Mouse (Mus musculus) G1E (cell line): ENCODE results near the gene Clec1a. TPM values are rescaled to one million over a fixed set of nuclear protein-coding genes. Genes with fewer than 3 reads are reported as not detected.

Source experiments
- ATAC-seq: 2 replicates; pipeline ENCODE4 v1.8.0; 2016; ENCODE audit warnings: mild to moderate bottlenecking; ENCODE audit not compliant: insufficient number of reproducible peaks, poor library complexity, low FRiP score, severe bottlenecking; ENCODE audit errors: extremely low read depth
- DNase-seq: peaks from one replicate; pipeline ENCODE4 v3.0.0; 2012; ENCODE audit warnings: low spot score
- H3K27me3 ChIP-seq: 2 replicates; pipeline ENCODE4 v1.6.1; 2012; ENCODE audit warnings: mild to moderate bottlenecking, low read length, inconsistent platforms; ENCODE audit not compliant: insufficient read depth
- H3K36me3 ChIP-seq: replicated peaks from 2 replicates; pipeline ENCODE3; 2012; ENCODE audit warnings: mild to moderate bottlenecking, inconsistent platforms
- H3K4me1 ChIP-seq: 2 replicates; pipeline ENCODE4 v1.6.1; 2012; ENCODE audit warnings: low read depth, low read length, inconsistent platforms, mixed read lengths; ENCODE audit not compliant: insufficient read depth
- H3K4me3 ChIP-seq: 2 replicates; pipeline ENCODE4 v1.5.1; 2012; ENCODE audit warnings: low read depth, mild to moderate bottlenecking, inconsistent platforms, low read length, moderate library complexity, mixed read lengths
- H3K9me3 ChIP-seq: replicated peaks from 2 replicates; pipeline ENCODE4 v1.6.1; 2012; ENCODE audit warnings: inconsistent platforms
- CTCF ChIP-seq: IDR thresholded peaks from 2 replicates; pipeline ENCODE4 v1.5.1; 2012; ENCODE audit warnings: low read depth, low read length, inconsistent platforms, mixed read lengths
- GATA1 ChIP-seq: IDR thresholded peaks from 2 replicates; pipeline ENCODE4 v1.6.1; 2012; ENCODE audit warnings: borderline replicate concordance, low read length, inconsistent platforms, mixed read lengths
- GATA2 ChIP-seq: IDR thresholded peaks from 2 replicates; pipeline ENCODE4 v1.6.1; 2012; ENCODE audit warnings: low read depth, low read length, inconsistent platforms, borderline replicate concordance
- POLR2AphosphoS5 ChIP-seq: IDR thresholded peaks from 2 replicates; pipeline ENCODE4 v1.6.1; 2012; ENCODE audit warnings: low read depth, low read length, inconsistent platforms; ENCODE audit not compliant: insufficient replicate concordance
- TAL1 ChIP-seq: conservative IDR thresholded peaks from 2 replicates; pipeline ENCODE4 v1.6.1; 2012; ENCODE audit warnings: low read depth, low read length, inconsistent platforms, mixed read lengths
- polyA plus RNA-seq: library from polyadenylated mRNA; stranded (reverse); fragments of >175 nt; gene quantifications from 2 replicates; pipeline ENCODE4 v1.2.3, GENCODE M21; 2012
- total RNA-seq, 2 experiments: library from RNA; stranded (forward) in 1 of 2; stranded (reverse) in 1 of 2; fragments of 200-1000 nt in 1 of 2; fragments of >200 nt in 1 of 2; fragmentation: Nextera tagmentation in 1 of 2; gene quantifications; 2 replicates each; pipeline ENCODE4 v1.2.3; 2014 to 2017

Clec1a gene
- total and polyA plus RNA-seq, 3 experiments, result 0.05 TPM; not detected in 2

GRCm38 (mm10) chr6:129374937-129375471, 76.8 kb downstream of the Clec1a start:
- no peaks in the 10 kb centered on the region for H3K9me3 ChIP-seq
- H3K36me3 ChIP-seq, result no peaks in the 10 kb centered on the region
- H3K4me3 ChIP-seq, result no peak overlapping the region
- no peaks in the 10 kb centered on the region for H3K4me1 ChIP-seq
- no peak for ATAC-seq
- TF ChIP-seq GATA2 (no peak), GATA1 (no peak), POLR2AphosphoS5 (no peak), CTCF (no peak), TAL1 (no peak)
- DNase-seq, result no peak
- H3K27me3 ChIP-seq, result no peaks in the 10 kb centered on the region

Other genes starting within 250 kb of the Clec1a start
- gene Cd69, start 176.6 kb downstream of the Clec1a start, total RNA-seq (2014; fragmentation: Nextera tagmentation), result not detected in 2 replicates
- gene Cd69, start 176.6 kb downstream of the Clec1a start, total RNA-seq (2017), result 0.12 TPM in 1 of 2 replicates, not detected in the other
- not detected in 2 replicates for gene Cd69, start 176.6 kb downstream of the Clec1a start, polyA plus RNA-seq
- gene 4922502D21Rik, start 120.2 kb downstream of the Clec1a start, total RNA-seq (2014; fragmentation: Nextera tagmentation), result not detected in 2 replicates
- gene 4922502D21Rik, start 120.2 kb downstream of the Clec1a start, total RNA-seq (2017), result not detected in 2 replicates
- gene 4922502D21Rik, start 120.2 kb downstream of the Clec1a start, polyA plus RNA-seq, result not detected in 2 replicates
- gene Clec12a, start 109.3 kb downstream of the Clec1a start, total RNA-seq (2014; fragmentation: Nextera tagmentation), result not detected in 2 replicates
- gene Clec12a, start 109.3 kb downstream of the Clec1a start, total RNA-seq (2017), result 0.11 and 0.17 TPM in 2 replicates
- gene Clec12a, start 109.3 kb downstream of the Clec1a start, polyA plus RNA-seq, result not detected in 2 replicates
- not detected in 2 replicates for gene Clec12b, start 66.1 kb downstream of the Clec1a start, total RNA-seq (2014; fragmentation: Nextera tagmentation)
- gene Clec12b, start 66.1 kb downstream of the Clec1a start, total RNA-seq (2017), result 0.11 TPM in 1 of 2 replicates, not detected in the other
- gene Clec12b, start 66.1 kb downstream of the Clec1a start, polyA plus RNA-seq, result not detected in 2 replicates
- not detected in 2 replicates for gene Clec1b, start 54.7 kb downstream of the Clec1a start, total RNA-seq (2014; fragmentation: Nextera tagmentation)
- 0.22 TPM in 1 of 2 replicates, not detected in the other for gene Clec1b, start 54.7 kb downstream of the Clec1a start, total RNA-seq (2017)
- gene Clec1b, start 54.7 kb downstream of the Clec1a start, polyA plus RNA-seq, result not detected in 2 replicates
- gene Clec9a, start 43.1 kb downstream of the Clec1a start, total RNA-seq (2014; fragmentation: Nextera tagmentation), result not detected in 2 replicates
- gene Clec9a, start 43.1 kb downstream of the Clec1a start, total RNA-seq (2017), result 0.06 and 0.11 TPM in 2 replicates
- not detected in 2 replicates for gene Clec9a, start 43.1 kb downstream of the Clec1a start, polyA plus RNA-seq
- not detected in 2 replicates for gene Olr1, start 55.2 kb upstream of the Clec1a start, total RNA-seq (2014; fragmentation: Nextera tagmentation)
- 0.58 and 1.4 TPM in 2 replicates for gene Olr1, start 55.2 kb upstream of the Clec1a start, total RNA-seq (2017)
- gene Olr1, start 55.2 kb upstream of the Clec1a start, polyA plus RNA-seq, result not detected in 2 replicates
- not detected in 2 replicates for gene Tmem52b, start 60.6 kb upstream of the Clec1a start, total RNA-seq (2014; fragmentation: Nextera tagmentation)
- 0.05 and 0.12 TPM in 2 replicates for gene Tmem52b, start 60.6 kb upstream of the Clec1a start, total RNA-seq (2017)
- gene Tmem52b, start 60.6 kb upstream of the Clec1a start, polyA plus RNA-seq, result not detected in 2 replicates
- 13.0 and 17.6 TPM in 2 replicates for gene Gabarapl1, start 81.2 kb upstream of the Clec1a start, total RNA-seq (2014; fragmentation: Nextera tagmentation)
- 51.7 and 67.0 TPM in 2 replicates for gene Gabarapl1, start 81.2 kb upstream of the Clec1a start, total RNA-seq (2017)
- gene Gabarapl1, start 81.2 kb upstream of the Clec1a start, polyA plus RNA-seq, result 51.5 and 55.4 TPM in 2 replicates
- not detected in 2 replicates for gene Klre1, start 125.9 kb upstream of the Clec1a start, total RNA-seq (2014; fragmentation: Nextera tagmentation)
- 0.12 and 0.16 TPM in 2 replicates for gene Klre1, start 125.9 kb upstream of the Clec1a start, total RNA-seq (2017)
- gene Klre1, start 125.9 kb upstream of the Clec1a start, polyA plus RNA-seq, result not detected in 2 replicates
- not detected in 2 replicates for gene Klrd1, start 139.8 kb upstream of the Clec1a start, total RNA-seq (2014; fragmentation: Nextera tagmentation)
- not detected in 2 replicates for gene Klrd1, start 139.8 kb upstream of the Clec1a start, total RNA-seq (2017)
- not detected in 2 replicates for gene Klrd1, start 139.8 kb upstream of the Clec1a start, polyA plus RNA-seq
- not detected in 2 replicates for gene Klrk1, start 171.9 kb upstream of the Clec1a start, total RNA-seq (2014; fragmentation: Nextera tagmentation)
- gene Klrk1, start 171.9 kb upstream of the Clec1a start, total RNA-seq (2017), result 0.12 and 0.38 TPM in 2 replicates
- not detected in 2 replicates for gene Klrk1, start 171.9 kb upstream of the Clec1a start, polyA plus RNA-seq
- not detected in 2 replicates for gene Klrc3, start 191.3 kb upstream of the Clec1a start, total RNA-seq (2014; fragmentation: Nextera tagmentation)
- gene Klrc3, start 191.3 kb upstream of the Clec1a start, total RNA-seq (2017), result 0.27 TPM in 1 of 2 replicates, not detected in the other
- gene Klrc3, start 191.3 kb upstream of the Clec1a start, polyA plus RNA-seq, result not detected in 2 replicates
- gene Klrc2, start 208.7 kb upstream of the Clec1a start, total RNA-seq (2014; fragmentation: Nextera tagmentation), result not detected in 2 replicates
- gene Klrc2, start 208.7 kb upstream of the Clec1a start, total RNA-seq (2017), result 0.11 and 0.29 TPM in 2 replicates
- not detected in 2 replicates for gene Klrc2, start 208.7 kb upstream of the Clec1a start, polyA plus RNA-seq
- not detected in 2 replicates for gene Klrc1, start 227.0 kb upstream of the Clec1a start, total RNA-seq (2014; fragmentation: Nextera tagmentation)
- gene Klrc1, start 227.0 kb upstream of the Clec1a start, total RNA-seq (2017), result not detected in 2 replicates
- gene Klrc1, start 227.0 kb upstream of the Clec1a start, polyA plus RNA-seq, result not detected in 2 replicates